Mouse (Mus musculus) CH12.LX (cell line): ENCODE results near the gene Cdc14a. TPM values are rescaled to one million over a fixed set of nuclear protein-coding genes. Genes with fewer than 3 reads are reported as not detected.

Source experiments
- DNase-seq: peaks from one replicate; pipeline ENCODE4 v3.0.0-alpha.2; 2013; ENCODE audit errors: extremely low read depth
- H3K27ac ChIP-seq: 2 replicates; pipeline ENCODE4 v1.5.1; 2012; ENCODE audit warnings: low read depth, mild to moderate bottlenecking, control low read depth, moderate library complexity; ENCODE audit not compliant: insufficient read depth
- H3K27me3 ChIP-seq: replicated peaks from 2 replicates; pipeline ENCODE3; 2012; ENCODE audit warnings: inconsistent platforms
- H3K36me3 ChIP-seq, 2 experiments: replicated peaks in 1 of 2; 2 replicates each; pipeline versions ENCODE3 to v1.6.1; 2012; ENCODE audit warnings: inconsistent platforms in 1 of 2, low read length in 1 of 2, mild to moderate bottlenecking in 1 of 2, mixed read lengths in 1 of 2, moderate library complexity in 1 of 2; ENCODE audit not compliant: control insufficient read depth in 1 of 2, insufficient read depth in 1 of 2
- H3K4me1 ChIP-seq, 2 experiments: 2 replicates each; pipeline ENCODE4 v1.6.1; 2012; ENCODE audit warnings: inconsistent platforms in 1 of 2, moderate library complexity in 1 of 2; ENCODE audit not compliant: insufficient read depth in 2 of 2, control insufficient read depth in 1 of 2
- H3K4me2 ChIP-seq: 2 replicates; pipeline ENCODE4 v1.6.1; 2012; ENCODE audit warnings: low read depth, mild to moderate bottlenecking, control low read depth; ENCODE audit not compliant: poor library complexity, insufficient read depth, severe bottlenecking
- H3K4me3 ChIP-seq, 3 experiments: fragments of 150-350 bp in 1 of 3; sonication (generic) in 1 of 3; replicated peaks in 1 of 3; 2 replicates each; pipeline versions ENCODE3 to v1.5.1; 2011 to 2012; ENCODE audit warnings: low read depth in 2 of 3, low read length in 2 of 3, mild to moderate bottlenecking in 2 of 3, moderate library complexity in 2 of 3, control low read depth in 1 of 3, improper control_type of control experiment in 1 of 3, inconsistent platforms in 1 of 3, mixed read lengths in 1 of 3; ENCODE audit not compliant: poor library complexity in 1 of 3
- H3K79me2 ChIP-seq: replicated peaks from 2 replicates; pipeline ENCODE4 v1.6.1; 2012; ENCODE audit warnings: mild to moderate bottlenecking, moderate library complexity; ENCODE audit not compliant: control insufficient read depth, poor library complexity, insufficient read depth, severe bottlenecking; ENCODE audit errors: extremely low read depth
- H3K9ac ChIP-seq: 2 replicates; pipeline ENCODE4 v1.6.1; 2012; ENCODE audit warnings: low read depth, mild to moderate bottlenecking, control low read depth, moderate library complexity; ENCODE audit not compliant: insufficient read depth
- H3K9me3 ChIP-seq: replicated peaks from 2 replicates; pipeline ENCODE3; 2012; ENCODE audit warnings: low read length, inconsistent platforms, mixed read lengths
- CHD2 ChIP-seq: IDR thresholded peaks from 2 replicates; pipeline ENCODE4 v1.6.1; 2011; ENCODE audit warnings: low read length, improper control_type of control experiment
- E2F4 ChIP-seq: IDR thresholded peaks from 2 replicates; pipeline ENCODE4 v1.6.1; 2011; ENCODE audit warnings: low read depth, low read length, improper control_type of control experiment; ENCODE audit not compliant: insufficient replicate concordance
- GABPA ChIP-seq: IDR thresholded peaks from 2 replicates; pipeline ENCODE4 v1.6.1; 2012; ENCODE audit warnings: low read depth, low read length, improper control_type of control experiment, inconsistent platforms; ENCODE audit not compliant: insufficient replicate concordance
- HCFC1 ChIP-seq: IDR thresholded peaks from 2 replicates; pipeline ENCODE4 v1.6.1; 2012; ENCODE audit warnings: low read depth, mild to moderate bottlenecking, inconsistent platforms, low read length, improper control_type of control experiment
- JUN ChIP-seq: IDR thresholded peaks from 2 replicates; pipeline ENCODE4 v1.6.1; 2011; ENCODE audit warnings: low read depth, mild to moderate bottlenecking, low read length, improper control_type of control experiment, moderate library complexity; ENCODE audit not compliant: insufficient read depth
- KAT2A ChIP-seq: IDR thresholded peaks from 2 replicates; pipeline ENCODE4 v1.6.1; 2012; ENCODE audit warnings: low read length, improper control_type of control experiment, inconsistent platforms; ENCODE audit not compliant: insufficient replicate concordance
- MAFK ChIP-seq: IDR thresholded peaks from 2 replicates; pipeline ENCODE4 v1.6.1; 2011; ENCODE audit warnings: low read length, improper control_type of control experiment; ENCODE audit not compliant: insufficient replicate concordance
- MAX ChIP-seq: IDR thresholded peaks from 2 replicates; pipeline ENCODE4 v1.6.1; 2011; ENCODE audit warnings: low read length, improper control_type of control experiment
- MYC ChIP-seq: IDR thresholded peaks from 2 replicates; pipeline ENCODE4 v1.6.1; 2011; ENCODE audit warnings: low read depth, mild to moderate bottlenecking, improper control_type of control experiment, low read length
- NELFE ChIP-seq: IDR thresholded peaks from 2 replicates; pipeline ENCODE4 v1.6.1; 2011; ENCODE audit warnings: low read depth, low read length, improper control_type of control experiment
- NRF1 ChIP-seq: IDR thresholded peaks from 2 replicates; pipeline ENCODE4 v1.6.1; 2014; ENCODE audit warnings: low read depth, mild to moderate bottlenecking, inconsistent platforms, low read length, improper control_type of control experiment, moderate library complexity
- PAX5 ChIP-seq: IDR thresholded peaks from 2 replicates; pipeline ENCODE4 v1.6.1; 2012; ENCODE audit warnings: low read length, inconsistent platforms, mixed read lengths
- POLR2AphosphoS2 ChIP-seq: IDR thresholded peaks from 2 replicates; pipeline ENCODE4 v1.6.1; 2011; ENCODE audit warnings: low read depth, low read length, improper control_type of control experiment
- RCOR1 ChIP-seq: conservative IDR thresholded peaks from 2 replicates; pipeline ENCODE4 v1.6.1; 2012; ENCODE audit warnings: low read depth, mild to moderate bottlenecking, inconsistent platforms, low read length, improper control_type of control experiment
- SIN3A ChIP-seq: IDR thresholded peaks from 2 replicates; pipeline ENCODE4 v1.6.1; 2012; ENCODE audit warnings: low read length, improper control_type of control experiment, inconsistent platforms
- SMC3 ChIP-seq: IDR thresholded peaks from 2 replicates; pipeline ENCODE4 v1.6.1; 2011; ENCODE audit warnings: low read depth, low read length, improper control_type of control experiment
- USF1 ChIP-seq: IDR thresholded peaks from 2 replicates; pipeline ENCODE4 v1.6.1; 2014; ENCODE audit warnings: low read depth, mild to moderate bottlenecking, inconsistent platforms, low read length, improper control_type of control experiment
- USF2 ChIP-seq: conservative IDR thresholded peaks from 2 replicates; pipeline ENCODE4 v1.6.1; 2011; ENCODE audit warnings: low read depth, low read length, improper control_type of control experiment
- ZC3H11A ChIP-seq: IDR thresholded peaks from 2 replicates; pipeline ENCODE4 v1.6.1; 2012; ENCODE audit warnings: low read depth, mild to moderate bottlenecking, inconsistent platforms, low read length, improper control_type of control experiment
- dilution Hi-C: fragments of 300-500 bp; cut with MboI; formaldehyde crosslinking; loops from 2 replicates; pipeline ENCODE4 v1.14.3; 2020; ENCODE audit warnings: low sequenced_read_pairs; ENCODE audit not compliant: extremely low pct_unique_long_range_greater_than_20kb, extremely low pct_ligation_motif_present
- in situ Hi-C: fragments of 300-500 bp; cut with MboI; formaldehyde crosslinking; loops from 3 replicates; pipeline ENCODE4 v1.14.3; 2019; ENCODE audit warnings: low sequenced_read_pairs, low pct_ligation_motif_present, low pct_unique_long_range_greater_than_20kb, mixed read lengths
- polyA plus RNA-seq: library from polyadenylated mRNA; unstranded; fragments of >175 nt; gene quantifications from 2 replicates; pipeline ENCODE4 v1.2.1, GENCODE M21; 2012; ENCODE audit warnings: low read depth; ENCODE audit not compliant: insufficient read length
- total RNA-seq, 2 experiments: library from RNA; depleted of rRNA; stranded (reverse); fragments of 300-350 nt in 1 of 2; fragments of >200 nt in 1 of 2; gene quantifications; 2 replicates each; pipeline ENCODE4 v1.2.3; 2012 to 2014

Cdc14a gene
- total and polyA plus RNA-seq, 3 experiments = 9.4 to 12.1 (median 9.8) TPM

- no peaks in the 10 kb centered on the region; the same call in 1 of the 2 replicates for H3K79me2 ChIP-seq
- no peak overlapping the region for H3K9ac ChIP-seq
- in situ Hi-C loops (no loop called here), dilution Hi-C loops (no loop called here)
- H3K36me3 ChIP-seq = peaks cover 24 to 54% of the 10 kb centered on the region in 2 experiments
- no peak overlapping the region for H3K4me3 ChIP-seq
- TF ChIP-seq MYC (no peak), NRF1 (no peak), SIN3A (no peak), KAT2A (no peak), RCOR1 (no peak), JUN (no peak), MAX (no peak), SMC3 (no peak), USF2 (no peak), MAFK (no peak), GABPA (no peak)
- H3K27ac ChIP-seq = no peak overlapping the region
- DNase-seq = no peak
- H3K9me3 ChIP-seq = no peaks in the 10 kb centered on the region
- H3K4me2 ChIP-seq = no peak overlapping the region
- no peaks in the 10 kb centered on the region for H3K27me3 ChIP-seq
- no peaks in the 10 kb centered on the region for H3K4me1 ChIP-seq
These were observed 28.9 kb downstream of the Cdc14a start for GRCm38 (mm10) chr3:116394885-116395390.

GRCm38 (mm10) chr3:116391399-116391798, 32.4 kb downstream of the Cdc14a start:
- no peak overlapping the region for H3K4me3 ChIP-seq
- no peaks in the 10 kb centered on the region for H3K4me1 ChIP-seq
- no peaks in the 10 kb centered on the region for H3K27me3 ChIP-seq
- H3K79me2 ChIP-seq = no peaks in the 10 kb centered on the region; the same call in 1 of the 2 replicates
- in situ Hi-C loops = no loop called here
- dilution Hi-C loops = no loop called here
- no peak for TF ChIP-seq PAX5
- TF ChIP-seq POLR2AphosphoS2 = no peak
- TF ChIP-seq HCFC1 = no peak
- TF ChIP-seq NELFE = no peak
- no peak for TF ChIP-seq E2F4
- no peak for TF ChIP-seq RCOR1
- no peak for TF ChIP-seq CHD2
- no peak for TF ChIP-seq USF1
- no peak for TF ChIP-seq ZC3H11A
- TF ChIP-seq GABPA = no peak
- H3K9ac ChIP-seq = no peak overlapping the region
- no peak for DNase-seq
- no peak overlapping the region for H3K27ac ChIP-seq
- H3K9me3 ChIP-seq = no peaks in the 10 kb centered on the region
- H3K36me3 ChIP-seq = peaks cover 18 to 59% of the 10 kb centered on the region in 2 experiments
- H3K4me2 ChIP-seq = no peak overlapping the region
